Mouse (Mus musculus) bone marrow macrophage, adult 2 months (primary cell): ENCODE data around the gene Olfr1346.

Source experiments
- CTCF ChIP-seq: IDR thresholded peaks from 2 replicates; pipeline ENCODE4 v1.5.1; 2012; ENCODE audit warnings: low read depth, mild to moderate bottlenecking, low read length, moderate library complexity
- POLR2A ChIP-seq: IDR thresholded peaks from 2 replicates; pipeline ENCODE4 v1.6.1; 2012; ENCODE audit warnings: mild to moderate bottlenecking, low read depth, low read length, borderline replicate concordance

DNA sequence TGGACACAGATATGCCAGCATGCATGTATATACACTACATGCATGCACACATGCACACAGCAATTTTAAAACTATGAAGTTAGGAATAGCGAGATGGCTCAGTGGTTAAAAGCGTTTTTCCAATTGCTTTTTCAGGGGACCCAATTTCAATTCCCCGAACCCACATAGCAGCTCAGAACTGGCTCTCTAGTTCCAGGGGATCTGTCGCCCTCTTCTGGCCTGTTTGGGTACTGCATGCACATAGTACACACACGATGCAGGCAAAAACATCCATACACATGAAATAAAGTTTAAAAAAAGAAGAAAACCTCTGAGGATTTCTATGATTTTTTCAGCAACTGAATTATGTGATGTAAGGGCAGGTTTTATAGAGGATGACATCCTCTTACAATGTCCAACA, 59.2 kb downstream of the Olfr1346 start:
- TF ChIP-seq CTCF, result peak; percentile 35; the same call in 1 of the 2 replicates
- TF ChIP-seq POLR2A, result no peak
